ENCODE assay signal across 30 mouse cellular contexts in genomic region chr3:18641688-18642087, GRCm38 (mm10).
DNase-seq lines count a peak whose midpoint lies in the region; ATAC-seq lines count a peak whose summit lies in the region.
"Had no signal": no experiment of that assay in that cellular context is flagged by ENCODE, and none has a peak within 500 bp of the region (broad histone marks: within the 10 kb centered on the region; RNA-seq: fewer than 3 reads in every experiment).

No protein-coding gene starts in this region.

- no peak overlapping the region for H3K27ac ChIP-seq in intestine, embryonic 15.5 days
- H3K27ac ChIP-seq: embryonic facial prominence, embryonic 12.5 days; embryonic facial prominence, embryonic 15.5 days; gastrocnemius, adult 2 months; heart, embryonic 15.5 days; hindbrain, embryonic 14.5 days; hindbrain, postnatal 0 days had no signal

- H3K9me3 ChIP-seq in intestine, embryonic 15.5 days: no peaks in the 10 kb centered on the region
- H3K9me3 ChIP-seq: embryonic facial prominence, embryonic 12.5 days; embryonic facial prominence, embryonic 15.5 days; G1E; heart, embryonic 12.5 days; heart, embryonic 15.5 days had no signal

- peak; percentile 12 for DNase-seq in layer of hippocampus, adult 9-11 months
- no peak for DNase-seq in layer of hippocampus, postnatal 10 days (ENCODE audit: low spot score in 2 of 2)
- no peak for DNase-seq in cerebellum, postnatal 4 days (ENCODE audit: low spot score in 2 of 2)
- DNase-seq in heart, postnatal 10 days: no peak
- DNase-seq: adrenal gland, postnatal 10 days; adrenal gland, postnatal 36 days; B cell, adult 2 months; cerebellum, adult 11 months; cerebellum, adult 2 months; cerebellum, adult 9-11 months; cerebellum, postnatal 25 days; forebrain, postnatal 0 days; gastrocnemius, adult 2 months; gastrocnemius, postnatal 14 days; heart, adult 18-20 months; heart, postnatal 14 days; heart, postnatal 4 days had no signal

- H3K4me2 ChIP-seq in intestine, embryonic 15.5 days (replicated peaks): no peak overlapping the region
- H3K4me2 ChIP-seq: embryonic facial prominence, embryonic 12.5 days; embryonic facial prominence, embryonic 15.5 days; heart, embryonic 12.5 days; heart, embryonic 15.5 days; hindbrain, embryonic 14.5 days had no signal

- no peak overlapping the region for H3K4me3 ChIP-seq in intestine, embryonic 15.5 days (replicated peaks)
- H3K4me3 ChIP-seq: embryonic facial prominence, embryonic 12.5 days; embryonic facial prominence, embryonic 15.5 days; gastrocnemius, adult 2 months; heart, embryonic 12.5 days; heart, embryonic 15.5 days had no signal

- H3K36me3 ChIP-seq in intestine, embryonic 15.5 days: no peaks in the 10 kb centered on the region
- H3K36me3 ChIP-seq: embryonic facial prominence, embryonic 12.5 days; embryonic facial prominence, embryonic 15.5 days; G1E; heart, embryonic 12.5 days; heart, embryonic 15.5 days had no signal

- no peaks in the 10 kb centered on the region for H3K27me3 ChIP-seq in intestine, embryonic 15.5 days (replicated peaks)
- H3K27me3 ChIP-seq: CH12.LX; embryonic facial prominence, embryonic 12.5 days; embryonic facial prominence, embryonic 15.5 days; heart, embryonic 12.5 days; heart, embryonic 15.5 days; Patski had no signal

- WGBS in intestine, embryonic 15.5 days: 90% methylated on average over 1 of the region's 1 CpGs

- ATAC-seq in common myeloid progenitor, adult 5-6 weeks (replicated peaks; ENCODE audit: low read depth, poor library complexity, severe bottlenecking): peak; percentile 71
- peak; percentile 99 for ATAC-seq in megakaryocyte, adult 5-6 weeks (ENCODE audit: poor library complexity, severe bottlenecking)
- no peak for ATAC-seq in intestine, embryonic 15.5 days
- ATAC-seq: forebrain, embryonic 14.5 days; forebrain, postnatal 0 days; hindbrain, postnatal 0 days; Patski had no signal

- no peak overlapping the region for H3K9ac ChIP-seq in intestine, embryonic 15.5 days
- H3K9ac ChIP-seq: embryonic facial prominence, embryonic 12.5 days; embryonic facial prominence, embryonic 15.5 days; forebrain, postnatal 0 days; heart, embryonic 12.5 days; heart, embryonic 15.5 days; hindbrain, embryonic 14.5 days had no signal

- no peaks in the 10 kb centered on the region for H3K4me1 ChIP-seq in intestine, embryonic 15.5 days (replicated peaks)
- H3K4me1 ChIP-seq: embryonic facial prominence, embryonic 12.5 days; embryonic facial prominence, embryonic 15.5 days; heart, embryonic 12.5 days; heart, embryonic 15.5 days had no signal

- intact Hi-C loops in heart, postnatal 10 days (cut with DNase I): loop anchor here (2.0 kb wide), 1 partner anchor 15 kb away; no protein-coding TSS in a partner anchor
